Mouse (Mus musculus): ENCODE data around the gene Srcin1. TPM values are rescaled to one million over a fixed set of nuclear protein-coding genes. Genes with fewer than 3 reads are reported as not detected.
A peak's percentile ranks its signal among the peaks of the same experiment; 100 is the strongest.

Gene Srcin1
- total and polyA plus RNA-seq, 2 experiments from 2014 or later: 14.3 to 141 TPM

GRCm38 (mm10) chr11:97597945-97598691 is 22.1 kb upstream of the Srcin1 start:
- Histone ChIP-seq H3K27me3 (ENCODE audit: insufficient read depth, low read length) (no peaks in the 10 kb centered on the region), H3K9me3 (ENCODE audit: low read length) (no peaks in the 10 kb centered on the region), H3K4me2 (ENCODE audit: low read depth, low read length) (no peak overlapping the region), H3K27ac (no peak overlapping the region), H3K4me1 (ENCODE audit: insufficient read depth, low read length) (no peaks in the 10 kb centered on the region), H3K4me3 (ENCODE audit: low read length) (no peak overlapping the region), H3K36me3 (ENCODE audit: insufficient read depth, low read length) (no peaks in the 10 kb centered on the region), H3K9ac (replicated peaks; ENCODE audit: low read length) (no peak overlapping the region)
- TF ChIP-seq CTCF (IDR thresholded peaks at IDR 0.05; ENCODE audit: low read depth): no peak
- WGBS: 79% methylated on average over 10 of the region's 10 CpGs
- no peak for ATAC-seq
- no peak for DNase-seq (ENCODE audit: low spot score)

DNA sequence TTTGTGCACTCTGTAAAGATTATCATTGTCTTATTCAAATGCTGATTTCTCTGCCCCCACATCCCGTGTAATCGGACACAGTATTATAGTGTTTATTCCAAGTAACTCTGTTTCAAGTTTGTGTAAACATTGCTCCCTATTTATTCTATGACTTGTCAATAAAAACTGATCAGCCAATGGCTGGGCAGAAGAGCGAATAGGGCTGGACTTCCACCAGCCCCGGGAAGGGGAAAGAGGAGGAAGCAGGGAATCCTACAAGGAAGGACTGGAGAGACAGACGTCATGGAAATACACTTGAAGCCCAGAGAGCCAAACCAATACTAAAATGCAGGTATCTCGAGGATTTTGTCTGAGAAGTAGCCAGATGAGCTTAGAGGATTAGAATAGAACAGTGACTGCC is 18.1 kb upstream of the Srcin1 start:
- H3K9ac ChIP-seq (replicated peaks; ENCODE audit: low read length): no peak overlapping the region
- no peaks in the 10 kb centered on the region for H3K9me3 ChIP-seq (ENCODE audit: low read length)
- WGBS: 50% methylated on average over 6 of the region's 6 CpGs
- no peak overlapping the region for H3K27ac ChIP-seq
- TF ChIP-seq CTCF (IDR thresholded peaks at IDR 0.05; ENCODE audit: low read depth): no peak
- no peak for DNase-seq (ENCODE audit: low spot score)
- H3K4me1 ChIP-seq (ENCODE audit: insufficient read depth, low read length): no peaks in the 10 kb centered on the region; the same call in 1 of the 2 replicates
- H3K4me2 ChIP-seq (ENCODE audit: low read depth, low read length): no peak overlapping the region
- H3K27me3 ChIP-seq (ENCODE audit: insufficient read depth, low read length): no peaks in the 10 kb centered on the region; the same call in 1 of the 2 replicates
- H3K4me3 ChIP-seq (ENCODE audit: low read length): no peak overlapping the region
- no peak for ATAC-seq
- H3K36me3 ChIP-seq (ENCODE audit: insufficient read depth, low read length): no peaks in the 10 kb centered on the region

DNA sequence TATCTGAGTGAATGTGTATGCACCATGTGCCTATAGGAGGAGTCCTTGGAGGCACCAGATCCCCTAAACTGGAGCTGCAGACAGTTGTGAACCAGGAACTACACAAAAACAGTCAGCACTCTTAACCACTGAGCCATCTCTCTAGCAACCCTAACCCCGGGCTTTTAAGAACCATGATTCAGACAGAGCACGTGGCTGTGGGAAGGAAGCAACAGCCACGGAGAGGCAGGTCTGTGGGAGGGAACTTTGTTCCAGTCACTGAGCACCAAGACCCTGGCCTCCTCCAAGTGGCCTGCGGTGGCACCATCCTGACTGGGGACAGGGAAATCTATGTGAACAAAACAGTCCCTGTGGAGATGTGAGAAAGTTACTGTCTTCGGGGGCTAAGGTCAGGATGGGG is 15.9 kb upstream of the Srcin1 start:
- no peaks in the 10 kb centered on the region for H3K36me3 ChIP-seq (ENCODE audit: insufficient read depth, low read length)
- no peaks in the 10 kb centered on the region for H3K9me3 ChIP-seq (ENCODE audit: low read length)
- TF ChIP-seq CTCF (IDR thresholded peaks at IDR 0.05; ENCODE audit: low read depth): no peak
- H3K9ac ChIP-seq (replicated peaks; ENCODE audit: low read length): no peak overlapping the region
- H3K4me1 ChIP-seq (ENCODE audit: insufficient read depth, low read length): no peaks in the 10 kb centered on the region; the same call in 1 of the 2 replicates
- ATAC-seq (no peak), DNase-seq (ENCODE audit: low spot score) (no peak)
- no peak overlapping the region for H3K4me3 ChIP-seq (ENCODE audit: low read length)
- H3K27me3 ChIP-seq (ENCODE audit: insufficient read depth, low read length): no peaks in the 10 kb centered on the region; the same call in 1 of the 2 replicates
- WGBS: 33% methylated on average over 5 of the region's 5 CpGs
- H3K4me2 ChIP-seq (ENCODE audit: low read depth, low read length): no peak overlapping the region
- H3K27ac ChIP-seq: no peak overlapping the region

GRCm38 (mm10) chr11:97590227-97590960 is 14.4 kb upstream of the Srcin1 start:
- DNase-seq (ENCODE audit: low spot score) (no peak), ATAC-seq (no peak)
- Histone ChIP-seq H3K4me3 (ENCODE audit: low read length) (no peak overlapping the region), H3K9me3 (ENCODE audit: low read length) (no peaks in the 10 kb centered on the region), H3K4me2 (ENCODE audit: low read depth, low read length) (peak overlapping the region; percentile 27; the same call in 1 of the 2 replicates), H3K27ac (no peak overlapping the region), H3K9ac (replicated peaks; ENCODE audit: low read length) (no peak overlapping the region), H3K4me1 (ENCODE audit: insufficient read depth, low read length) (no peaks in the 10 kb centered on the region; the same call in 1 of the 2 replicates), H3K36me3 (ENCODE audit: insufficient read depth, low read length) (no peaks in the 10 kb centered on the region), H3K27me3 (ENCODE audit: insufficient read depth, low read length) (no peaks in the 10 kb centered on the region; the same call in 1 of the 2 replicates)
- no peak for TF ChIP-seq CTCF (IDR thresholded peaks at IDR 0.05; ENCODE audit: low read depth)
- WGBS: 27% methylated on average over 24 of the region's 24 CpGs

DNA sequence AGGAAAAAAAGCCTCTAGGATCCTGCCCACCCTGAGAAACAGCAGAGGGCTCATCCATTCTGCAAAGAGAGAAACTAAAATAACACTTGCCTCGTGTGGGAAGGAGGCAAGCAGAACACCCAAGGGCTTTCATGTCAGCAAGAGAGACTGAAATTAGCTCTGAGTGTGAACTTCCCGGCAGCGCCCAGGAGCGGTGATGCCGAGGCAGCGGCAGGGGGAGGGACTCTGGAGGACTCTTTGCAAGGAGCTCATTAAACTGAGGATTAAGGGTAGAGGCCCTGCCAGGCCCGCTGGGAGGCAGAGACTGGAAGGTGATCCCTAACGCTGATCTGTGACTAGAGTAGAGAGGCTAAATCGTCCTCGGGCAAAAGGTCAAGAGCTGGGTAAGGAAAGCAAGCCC is 13.2 kb upstream of the Srcin1 start:
- no peak overlapping the region for H3K4me2 ChIP-seq (ENCODE audit: low read depth, low read length)
- no peak overlapping the region for H3K9ac ChIP-seq (replicated peaks; ENCODE audit: low read length)
- H3K4me1 ChIP-seq (ENCODE audit: insufficient read depth, low read length): no peaks in the 10 kb centered on the region; the same call in 1 of the 2 replicates
- ATAC-seq (no peak), DNase-seq (ENCODE audit: low spot score) (no peak)
- H3K9me3 ChIP-seq (ENCODE audit: low read length): no peaks in the 10 kb centered on the region
- H3K27me3 ChIP-seq (ENCODE audit: insufficient read depth, low read length): no peaks in the 10 kb centered on the region; the same call in 1 of the 2 replicates
- 8% methylated on average over 10 of the region's 10 CpGs for WGBS
- no peak overlapping the region for H3K4me3 ChIP-seq (ENCODE audit: low read length)
- no peak for TF ChIP-seq CTCF (IDR thresholded peaks at IDR 0.05; ENCODE audit: low read depth)
- H3K36me3 ChIP-seq (ENCODE audit: insufficient read depth, low read length): no peaks in the 10 kb centered on the region
- no peak overlapping the region for H3K27ac ChIP-seq

- Histone ChIP-seq H3K4me1 (ENCODE audit: insufficient read depth, low read length) (no peaks in the 10 kb centered on the region; the same call in 1 of the 2 replicates), H3K36me3 (ENCODE audit: insufficient read depth, low read length) (no peaks in the 10 kb centered on the region), H3K4me2 (ENCODE audit: low read depth, low read length) (no peak overlapping the region), H3K27me3 (ENCODE audit: insufficient read depth, low read length) (no peaks in the 10 kb centered on the region; the same call in 1 of the 2 replicates), H3K4me3 (ENCODE audit: low read length) (no peak overlapping the region), H3K9me3 (ENCODE audit: low read length) (no peaks in the 10 kb centered on the region), H3K27ac (no peak overlapping the region), H3K9ac (replicated peaks; ENCODE audit: low read length) (no peak overlapping the region)
- no peak for TF ChIP-seq CTCF (IDR thresholded peaks at IDR 0.05; ENCODE audit: low read depth)
- DNase-seq (ENCODE audit: low spot score) (no peak), ATAC-seq (no peak)
- WGBS: 82% methylated on average over 10 of the region's 10 CpGs
Measured at GRCm38 (mm10) chr11:97585932-97586331, 9.9 kb upstream of the Srcin1 start.
